Mouse (Mus musculus): ENCODE measurements around the gene Gadd45gip1.

Gadd45gip1 gene

GRCm38 (mm10) chr8:84831490-84831889 lies at the start of gene Gadd45gip1:
TSS of gene Gadd45gip1 (plus strand) at chr8:84831522.
- DNase-seq (ENCODE audit: low read depth, low spot score) = peak; percentile 81
- Histone ChIP-seq H3K27me3 (ENCODE audit: control insufficient read depth, insufficient read depth, low read length, poor library complexity, severe bottlenecking) (no peaks in the 10 kb centered on the region; the same call in 1 of the 2 replicates), H3K36me3 (ENCODE audit: control insufficient read depth, insufficient read depth, low read length, poor library complexity, severe bottlenecking) (peaks cover 8% of the 10 kb centered on the region)

DNA sequence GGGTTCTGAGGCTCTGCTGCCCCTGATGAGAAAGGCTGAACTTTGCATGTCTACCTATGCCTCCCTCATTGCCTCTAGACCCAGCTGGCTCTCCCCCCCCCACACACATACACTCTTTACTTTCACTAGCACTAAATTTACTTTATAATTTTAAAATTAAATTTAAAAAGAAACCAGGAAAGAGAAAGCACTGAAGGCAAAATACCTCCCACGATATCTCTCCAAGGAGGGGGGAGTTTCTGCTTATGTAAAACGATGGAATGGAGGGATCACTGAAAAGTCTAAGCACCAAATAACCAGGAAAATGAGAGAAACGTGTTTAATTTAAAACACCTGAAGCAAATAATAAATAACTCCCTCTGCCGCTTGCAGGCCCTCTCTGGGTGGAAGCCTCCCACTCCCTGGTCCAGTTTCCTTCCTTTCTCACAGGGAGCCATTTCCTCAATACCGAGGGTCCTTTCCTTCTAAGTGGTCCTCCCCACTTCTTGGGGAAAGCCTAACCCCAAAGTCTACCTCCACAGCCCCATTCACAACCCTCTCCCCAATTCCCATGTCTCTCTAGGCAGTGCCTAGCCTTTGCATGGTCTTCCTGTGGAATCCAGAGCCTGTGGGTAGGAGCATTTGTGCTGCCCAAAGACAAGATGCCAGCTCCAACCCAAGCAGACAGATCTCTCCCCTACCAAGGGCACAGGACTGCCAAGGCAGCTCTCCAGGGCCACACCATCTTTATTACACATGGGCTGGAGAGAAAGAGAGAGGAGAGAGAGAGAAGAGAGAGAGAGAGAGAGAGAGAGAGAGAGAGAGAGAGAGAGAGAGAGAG lies 49.4 kb upstream of the Gadd45gip1 start:
- no peak for DNase-seq (ENCODE audit: low read depth, low spot score)
- Histone ChIP-seq H3K36me3 (ENCODE audit: control insufficient read depth, insufficient read depth, low read length, poor library complexity, severe bottlenecking) (no peaks in the 10 kb centered on the region), H3K27me3 (ENCODE audit: control insufficient read depth, insufficient read depth, low read length, poor library complexity, severe bottlenecking) (no peaks in the 10 kb centered on the region)

DNA sequence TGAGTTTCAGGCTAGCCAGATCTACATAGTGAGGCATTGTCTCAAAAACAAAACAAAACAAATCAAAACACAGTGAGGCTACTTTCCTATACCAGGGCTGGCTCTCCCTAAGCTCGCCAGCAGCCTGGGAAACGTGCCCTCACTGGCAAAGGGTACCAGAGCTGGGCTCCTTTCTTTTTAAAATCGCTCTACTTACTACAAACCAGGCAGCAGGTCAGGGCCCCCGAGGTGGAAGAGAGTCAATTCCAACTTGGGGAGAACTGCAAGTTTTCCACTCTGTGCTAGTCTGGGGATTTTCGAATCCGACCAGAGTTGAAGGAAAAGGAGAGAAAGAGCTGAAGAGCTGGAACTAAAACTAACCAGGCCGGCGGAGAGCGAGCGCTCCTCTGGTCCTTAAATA lies 48.6 kb upstream of the Gadd45gip1 start:
- no peaks in the 10 kb centered on the region for H3K36me3 ChIP-seq (ENCODE audit: control insufficient read depth, insufficient read depth, low read length, poor library complexity, severe bottlenecking)
- no peaks in the 10 kb centered on the region for H3K27me3 ChIP-seq (ENCODE audit: control insufficient read depth, insufficient read depth, low read length, poor library complexity, severe bottlenecking)
- DNase-seq (ENCODE audit: low read depth, low spot score) = no peak

- Histone ChIP-seq H3K27me3 (ENCODE audit: control insufficient read depth, insufficient read depth, low read length, poor library complexity, severe bottlenecking) (no peaks in the 10 kb centered on the region), H3K36me3 (ENCODE audit: control insufficient read depth, insufficient read depth, low read length, poor library complexity, severe bottlenecking) (no peaks in the 10 kb centered on the region)
- DNase-seq (ENCODE audit: low read depth, low spot score) = no peak
Observed at GRCm38 (mm10) chr8:84783198-84783918, 48.0 kb upstream of the Gadd45gip1 start.

DNA sequence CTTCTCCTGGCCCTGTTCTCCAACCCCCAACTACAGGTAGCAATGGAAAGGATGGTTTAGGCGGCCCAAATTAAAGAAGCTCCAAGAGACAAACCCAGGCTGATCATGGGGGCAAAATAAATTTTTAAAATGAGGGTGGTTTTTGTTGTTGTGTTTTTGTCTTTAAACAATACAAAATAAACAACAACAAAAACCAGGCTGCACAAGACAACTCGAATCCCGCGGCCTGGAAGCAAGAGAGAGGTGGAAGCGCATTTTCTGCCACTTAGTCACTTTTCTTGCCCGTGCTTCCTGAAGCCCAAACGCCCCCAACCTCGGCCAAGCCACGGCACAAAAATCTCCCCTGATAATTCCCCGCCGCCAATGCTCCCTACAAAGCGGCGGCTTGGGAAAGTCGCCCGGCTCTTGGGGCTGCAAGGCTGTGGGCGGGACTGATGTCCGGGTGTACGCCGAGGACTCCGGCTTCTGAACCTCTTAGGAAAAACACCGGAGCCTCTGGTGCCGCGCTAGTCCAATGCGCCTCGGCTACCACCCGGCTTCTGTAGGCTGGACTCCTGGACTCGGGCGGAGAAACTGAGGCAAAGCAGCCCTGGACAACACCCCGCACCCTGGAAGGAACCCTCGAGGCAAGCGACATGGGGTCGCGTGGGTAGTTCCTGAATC lies 47.3 kb upstream of the Gadd45gip1 start:
- no peak for DNase-seq (ENCODE audit: low read depth, low spot score)
- Histone ChIP-seq H3K36me3 (ENCODE audit: control insufficient read depth, insufficient read depth, low read length, poor library complexity, severe bottlenecking) (no peaks in the 10 kb centered on the region), H3K27me3 (ENCODE audit: control insufficient read depth, insufficient read depth, low read length, poor library complexity, severe bottlenecking) (no peaks in the 10 kb centered on the region)

- DNase-seq (ENCODE audit: low read depth, low spot score) = no peak
- H3K36me3 ChIP-seq (ENCODE audit: control insufficient read depth, insufficient read depth, low read length, poor library complexity, severe bottlenecking) = no peaks in the 10 kb centered on the region
- H3K27me3 ChIP-seq (ENCODE audit: control insufficient read depth, insufficient read depth, low read length, poor library complexity, severe bottlenecking) = no peaks in the 10 kb centered on the region
Observed at GRCm38 (mm10) chr8:84784681-84785505, 46.4 kb upstream of the Gadd45gip1 start.

GRCm38 (mm10) chr8:84785506-84785755 lies 45.9 kb upstream of the Gadd45gip1 start:
- no peak for DNase-seq (ENCODE audit: low read depth, low spot score)
- Histone ChIP-seq H3K36me3 (ENCODE audit: control insufficient read depth, insufficient read depth, low read length, poor library complexity, severe bottlenecking) (no peaks in the 10 kb centered on the region), H3K27me3 (ENCODE audit: control insufficient read depth, insufficient read depth, low read length, poor library complexity, severe bottlenecking) (no peaks in the 10 kb centered on the region)

GRCm38 (mm10) chr8:84785756-84786677 lies 45.3 kb upstream of the Gadd45gip1 start:
- no peak for DNase-seq (ENCODE audit: low read depth, low spot score)
- Histone ChIP-seq H3K36me3 (ENCODE audit: control insufficient read depth, insufficient read depth, low read length, poor library complexity, severe bottlenecking) (no peaks in the 10 kb centered on the region), H3K27me3 (ENCODE audit: control insufficient read depth, insufficient read depth, low read length, poor library complexity, severe bottlenecking) (no peaks in the 10 kb centered on the region)

- no peak for DNase-seq (ENCODE audit: low read depth, low spot score)
- H3K36me3 ChIP-seq (ENCODE audit: control insufficient read depth, insufficient read depth, low read length, poor library complexity, severe bottlenecking) = no peaks in the 10 kb centered on the region
- H3K27me3 ChIP-seq (ENCODE audit: control insufficient read depth, insufficient read depth, low read length, poor library complexity, severe bottlenecking) = no peaks in the 10 kb centered on the region
Observed at GRCm38 (mm10) chr8:84786801-84787467, 44.4 kb upstream of the Gadd45gip1 start.

DNA sequence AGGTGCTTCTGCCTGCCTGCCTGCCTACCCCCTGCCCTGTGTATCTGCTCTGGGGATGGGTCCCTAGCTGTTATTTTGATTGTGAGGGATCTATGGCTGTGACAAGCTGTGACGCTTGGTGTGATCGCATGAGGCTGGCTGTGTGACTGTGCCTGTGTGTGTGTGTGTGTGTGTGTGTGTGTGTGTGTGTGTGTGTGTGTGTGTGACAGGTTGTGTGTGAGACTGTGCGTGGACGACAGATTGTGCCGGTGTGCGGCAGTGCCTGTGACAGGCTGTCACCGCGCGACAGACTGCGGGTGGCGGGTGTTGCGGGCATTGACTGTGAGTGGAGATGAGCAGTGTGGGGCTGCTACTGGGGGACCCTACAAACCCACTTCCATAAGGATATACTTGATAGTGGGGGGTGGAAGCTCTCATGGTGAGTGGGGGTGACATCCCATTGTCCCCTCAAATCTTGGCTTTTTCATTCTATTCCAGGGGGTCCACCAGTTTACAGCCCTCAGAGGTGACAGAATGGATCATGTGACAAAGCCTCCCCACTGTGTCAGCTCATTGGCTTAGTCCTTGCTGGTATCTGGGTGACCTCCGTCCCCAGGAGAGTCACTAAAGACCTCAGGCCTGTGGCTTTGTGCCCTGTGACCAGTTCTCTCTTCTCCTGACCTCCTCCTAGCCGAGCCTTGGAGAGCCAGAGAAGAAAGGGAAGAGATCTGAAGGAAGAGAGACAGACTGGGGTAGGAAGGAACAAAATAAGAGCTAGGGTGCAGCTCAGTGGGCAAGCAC lies 43.6 kb upstream of the Gadd45gip1 start:
- H3K27me3 ChIP-seq (ENCODE audit: control insufficient read depth, insufficient read depth, low read length, poor library complexity, severe bottlenecking) = no peaks in the 10 kb centered on the region
- DNase-seq (ENCODE audit: low read depth, low spot score) = no peak
- no peaks in the 10 kb centered on the region for H3K36me3 ChIP-seq (ENCODE audit: control insufficient read depth, insufficient read depth, low read length, poor library complexity, severe bottlenecking)

GRCm38 (mm10) chr8:84788896-84789295 lies 42.4 kb upstream of the Gadd45gip1 start:
- no peaks in the 10 kb centered on the region for H3K36me3 ChIP-seq (ENCODE audit: control insufficient read depth, insufficient read depth, low read length, poor library complexity, severe bottlenecking)
- DNase-seq (ENCODE audit: low read depth, low spot score) = no peak

GRCm38 (mm10) chr8:84789345-84789744 lies 42.0 kb upstream of the Gadd45gip1 start:
- DNase-seq (ENCODE audit: low read depth, low spot score) = no peak
- Histone ChIP-seq H3K36me3 (ENCODE audit: control insufficient read depth, insufficient read depth, low read length, poor library complexity, severe bottlenecking) (no peaks in the 10 kb centered on the region), H3K27me3 (ENCODE audit: control insufficient read depth, insufficient read depth, low read length, poor library complexity, severe bottlenecking) (no peaks in the 10 kb centered on the region)

More at GRCm38 (mm10) chr8:84788896-84789295, 42.4 kb upstream of the Gadd45gip1 start:
- H3K27me3 ChIP-seq (ENCODE audit: control insufficient read depth, insufficient read depth, low read length, poor library complexity, severe bottlenecking) = no peaks in the 10 kb centered on the region
